Mouse (Mus musculus) lung, postnatal 0 days (tissue): Measurements from ENCODE around the gene Pi4ka. TPM values are rescaled to one million over a fixed set of nuclear protein-coding genes. Genes with fewer than 3 reads are reported as not detected.

Experiments
- ATAC-seq: fragments of 200-750 bp; cut with Nextera tagmentation; 2 replicates; pipeline ENCODE4 v1.8.0; 2017; ENCODE audit warnings: moderate library complexity
- DNase-seq: peaks from one replicate; pipeline ENCODE4 v3.0.0-alpha.2; 2016; ENCODE audit warnings: low spot score
- H3K27ac ChIP-seq: fragments of 300-500 bp; sonication (generic); 2 replicates; pipeline ENCODE4 v1.5.1; 2014; ENCODE audit warnings: antibody characterized with exemption, mild to moderate bottlenecking, low read length, mixed read lengths
- H3K27me3 ChIP-seq: fragments of 300-500 bp; sonication (generic); replicated peaks from 2 replicates; pipeline ENCODE4 v1.6.1; 2014; ENCODE audit warnings: low read length, mixed read lengths; ENCODE audit not compliant: insufficient read depth
- H3K36me3 ChIP-seq: fragments of 300-500 bp; sonication (generic); 2 replicates; pipeline ENCODE4 v1.6.1; 2014; ENCODE audit warnings: low read length, mixed read lengths; ENCODE audit not compliant: insufficient read depth
- H3K4me1 ChIP-seq: fragments of 300-500 bp; sonication (generic); 2 replicates; pipeline ENCODE4 v1.6.1; 2014; ENCODE audit warnings: antibody characterized with exemption, low read depth, low read length, mixed read lengths; ENCODE audit not compliant: insufficient read depth
- H3K4me2 ChIP-seq: fragments of 300-500 bp; sonication (generic); replicated peaks from 2 replicates; pipeline ENCODE4 v1.6.1; 2014; ENCODE audit warnings: low read depth, mild to moderate bottlenecking, low read length, moderate library complexity, mixed read lengths
- H3K4me3 ChIP-seq: fragments of 300-500 bp; sonication (generic); 2 replicates; pipeline ENCODE4 v1.5.1; 2014; ENCODE audit warnings: low read depth, low read length
- H3K9ac ChIP-seq: fragments of 300-500 bp; sonication (generic); replicated peaks from 2 replicates; pipeline ENCODE4 v1.6.1; 2014; ENCODE audit warnings: low read depth, mild to moderate bottlenecking
- H3K9me3 ChIP-seq: fragments of 300-500 bp; sonication (generic); 2 replicates; pipeline ENCODE4 v1.6.1; 2016; ENCODE audit warnings: low read length, mixed read lengths
- CTCF ChIP-seq: IDR thresholded peaks from 2 replicates; pipeline ENCODE4 v1.5.1; 2016; ENCODE audit warnings: antibody characterized with exemption, mild to moderate bottlenecking
- EP300 ChIP-seq: IDR thresholded peaks from 2 replicates; pipeline ENCODE4 v1.6.1; 2016; ENCODE audit warnings: antibody characterized with exemption, mild to moderate bottlenecking, control low read depth
- WGBS: fragments of 180-500 bp; shearing (Covaris S2); extraction: QIAGEN DNeasy Blood & Tissue Kit; methylation state at CpG from one replicate; pipeline ENCODE4 v1.1.7; 2014; 5-methylcytosine and 5-hydroxymethylcytosine counted together
- polyA plus RNA-seq: library from polyadenylated mRNA; unstranded; fragments of >200 nt; fragmentation: Nextera tagmentation; extraction: Ambion mirVana; gene quantifications from 2 replicates; pipeline ENCODE4 v1.2.1, GENCODE M21; 2015

Gene Pi4ka
- polyA plus RNA-seq, 1 experiment from 2014 or later = 14.2 TPM

GRCm38 (mm10) chr16:17275721-17276120 lies 130.4 kb downstream of the Pi4ka start, which contains the start of gene Tmem191c:
TSS of gene Tmem191c (plus strand) at chr16:17276077.
- peaks cover 12% of the 10 kb centered on the region; the same call in 1 of the 2 replicates for H3K27me3 ChIP-seq
- DNase-seq (no peak), ATAC-seq (no peak)
- no peak within 1 kb of the TSS for H3K9ac ChIP-seq
- peak within 1 kb of the TSS; percentile 46 for H3K4me3 ChIP-seq
- H3K27ac ChIP-seq = no peak within 1 kb of the TSS
- no peak for TF ChIP-seq CTCF
- no peak for TF ChIP-seq EP300
- H3K4me2 ChIP-seq = peak within 1 kb of the TSS; percentile 98
- H3K9me3 ChIP-seq = 0 out of 2 replicates have a peak, but pooled peaks cover 2% of the 10 kb centered on the region
- 58% methylated on average over 7 of the region's 7 CpGs for WGBS
- H3K4me1 ChIP-seq = peaks cover 16% of the 10 kb centered on the region
- 0 out of 2 replicates have a peak, but pooled peaks cover under 1% of the 10 kb centered on the region for H3K36me3 ChIP-seq

- peaks cover 6% of the 10 kb centered on the region for H3K4me1 ChIP-seq
- ATAC-seq (no peak), DNase-seq (no peak)
- peaks cover 2% of the 10 kb centered on the region; the same call in 1 of the 2 replicates for H3K27me3 ChIP-seq
- TF ChIP-seq CTCF = no peak
- no peak for TF ChIP-seq EP300
- H3K4me3 ChIP-seq = no peak overlapping the region
- H3K9ac ChIP-seq = no peak overlapping the region
- H3K9me3 ChIP-seq = 0 out of 2 replicates have a peak, but pooled peaks cover 2% of the 10 kb centered on the region
- no peaks in the 10 kb centered on the region for H3K36me3 ChIP-seq
- WGBS = 72% methylated on average over 6 of the region's 6 CpGs
- H3K27ac ChIP-seq = no peak overlapping the region
- H3K4me2 ChIP-seq = no peak overlapping the region
Observed at GRCm38 (mm10) chr16:17271856-17272255, 134.3 kb downstream of the Pi4ka start.

GRCm38 (mm10) chr16:17271124-17271523 lies 135.0 kb downstream of the Pi4ka start:
- H3K36me3 ChIP-seq = no peaks in the 10 kb centered on the region
- 75% methylated on average over 4 of the region's 4 CpGs for WGBS
- H3K9me3 ChIP-seq = 0 out of 2 replicates have a peak, but pooled peaks cover 2% of the 10 kb centered on the region
- no peak for TF ChIP-seq EP300
- peak; percentile 70 for TF ChIP-seq CTCF
- H3K4me2 ChIP-seq = no peak overlapping the region
- ATAC-seq = no peak
- no peaks in the 10 kb centered on the region for H3K4me1 ChIP-seq
- no peak overlapping the region for H3K4me3 ChIP-seq
- H3K9ac ChIP-seq = no peak overlapping the region
- H3K27ac ChIP-seq = no peak overlapping the region
- no peak for DNase-seq
- H3K27me3 ChIP-seq = no peaks in the 10 kb centered on the region

- TF ChIP-seq EP300 (no peak), CTCF (no peak)
- no peak overlapping the region for H3K4me2 ChIP-seq
- WGBS = 95% methylated on average over 5 of the region's 5 CpGs
Observed at GRCm38 (mm10) chr16:17269872-17270271, 136.2 kb downstream of the Pi4ka start.

GRCm38 (mm10) chr16:17267937-17268336 lies 138.2 kb downstream of the Pi4ka start:
- Histone ChIP-seq H3K9ac (no peak overlapping the region), H3K36me3 (no peaks in the 10 kb centered on the region), H3K4me1 (no peaks in the 10 kb centered on the region), H3K27me3 (no peaks in the 10 kb centered on the region), H3K27ac (no peak overlapping the region), H3K9me3 (0 out of 2 replicates have a peak, but pooled peaks cover 2% of the 10 kb centered on the region), H3K4me3 (no peak overlapping the region), H3K4me2 (no peak overlapping the region)
- ATAC-seq = no peak
- WGBS = 32% methylated on average over 5 of the region's 5 CpGs
- TF ChIP-seq CTCF (no peak), EP300 (no peak)
- DNase-seq = no peak

More at GRCm38 (mm10) chr16:17269872-17270271, 136.2 kb downstream of the Pi4ka start:
- no peak overlapping the region for H3K27ac ChIP-seq
- H3K9me3 ChIP-seq = 0 out of 2 replicates have a peak, but pooled peaks cover 2% of the 10 kb centered on the region
- ATAC-seq (no peak), DNase-seq (no peak)
- no peaks in the 10 kb centered on the region for H3K27me3 ChIP-seq
- no peaks in the 10 kb centered on the region for H3K36me3 ChIP-seq
- no peak overlapping the region for H3K9ac ChIP-seq
- no peaks in the 10 kb centered on the region for H3K4me1 ChIP-seq
- H3K4me3 ChIP-seq = no peak overlapping the region

GRCm38 (mm10) chr16:17266113-17266512 lies 140.0 kb downstream of the Pi4ka start:
- Histone ChIP-seq H3K4me3 (no peak overlapping the region), H3K4me2 (no peak overlapping the region), H3K27ac (no peak overlapping the region), H3K27me3 (no peaks in the 10 kb centered on the region), H3K9ac (no peak overlapping the region), H3K36me3 (no peaks in the 10 kb centered on the region), H3K4me1 (no peaks in the 10 kb centered on the region), H3K9me3 (0 out of 2 replicates have a peak, but pooled peaks cover 2% of the 10 kb centered on the region)
- ATAC-seq (no peak), DNase-seq (no peak)
- TF ChIP-seq CTCF (no peak), EP300 (no peak)
- 78% methylated on average over 3 of the region's 3 CpGs for WGBS

- no peak overlapping the region for H3K9ac ChIP-seq
- 88% methylated on average over 1 of the region's 1 CpGs for WGBS
Observed at GRCm38 (mm10) chr16:17261341-17261740, 144.8 kb downstream of the Pi4ka start.

More at GRCm38 (mm10) chr16:17261341-17261740, 144.8 kb downstream of the Pi4ka start:
- TF ChIP-seq EP300 (no peak), CTCF (no peak)
- Histone ChIP-seq H3K4me3 (no peak overlapping the region), H3K36me3 (0 out of 2 replicates have a peak, but pooled peaks cover 7% of the 10 kb centered on the region), H3K4me2 (no peak overlapping the region), H3K4me1 (no peaks in the 10 kb centered on the region), H3K27ac (no peak overlapping the region), H3K27me3 (no peaks in the 10 kb centered on the region), H3K9me3 (no peaks in the 10 kb centered on the region)
- no peak for DNase-seq
- ATAC-seq = no peak
